Mouse (Mus musculus) midbrain, embryonic 15.5 days (tissue): ENCODE data around the gene Rrp9. TPM values are rescaled to one million over a fixed set of nuclear protein-coding genes. Genes with fewer than 3 reads are reported as not detected.

Source experiments
- ATAC-seq: fragments of 200-750 bp; cut with Nextera tagmentation; replicated peaks from 2 replicates; pipeline ENCODE4 v1.8.0; 2017; ENCODE audit warnings: moderate TSS enrichment
- H3K27ac ChIP-seq: fragments of 300-500 bp; sonication (generic); 2 replicates; pipeline ENCODE4 v1.5.1; 2015; ENCODE audit warnings: mild to moderate bottlenecking, inconsistent platforms
- H3K27me3 ChIP-seq: fragments of 300-500 bp; sonication (generic); replicated peaks from 2 replicates; pipeline ENCODE4 v1.6.1; 2015; ENCODE audit warnings: inconsistent platforms
- H3K36me3 ChIP-seq: fragments of 300-500 bp; sonication (generic); replicated peaks from 2 replicates; pipeline ENCODE4 v1.6.1; 2015; ENCODE audit warnings: inconsistent platforms
- H3K4me1 ChIP-seq: fragments of 300-500 bp; sonication (generic); 2 replicates; pipeline ENCODE4 v1.6.1; 2015; ENCODE audit warnings: inconsistent platforms
- H3K4me2 ChIP-seq: fragments of 300-500 bp; sonication (generic); 2 replicates; pipeline ENCODE4 v1.6.1; 2015; ENCODE audit warnings: inconsistent platforms, mild to moderate bottlenecking, moderate library complexity
- H3K4me3 ChIP-seq: fragments of 300-500 bp; sonication (generic); 2 replicates; pipeline ENCODE4 v1.5.1; 2015; ENCODE audit warnings: mild to moderate bottlenecking, inconsistent platforms
- H3K9ac ChIP-seq: fragments of 300-500 bp; sonication (generic); 2 replicates; pipeline ENCODE4 v1.6.1; 2015; ENCODE audit warnings: mild to moderate bottlenecking, inconsistent platforms
- H3K9me3 ChIP-seq: fragments of 300-500 bp; sonication (generic); 2 replicates; pipeline ENCODE4 v1.6.1; 2016; ENCODE audit warnings: inconsistent platforms
- WGBS: fragments of 180-500 bp; shearing (Covaris S2); methylation state at CpG from one replicate; pipeline ENCODE4 v1.1.7; 2015; ENCODE audit warnings: mixed read lengths; 5-methylcytosine and 5-hydroxymethylcytosine counted together
- polyA plus RNA-seq: library from polyadenylated mRNA; unstranded; fragments of >200 nt; fragmentation: Nextera tagmentation; extraction: Ambion mirVana; gene quantifications from 2 replicates; pipeline ENCODE4 v1.2.1, GENCODE M21; 2015

Rrp9 gene
- polyA plus RNA-seq, 1 experiment from 2014 or later, result 51.2 TPM

DNA sequence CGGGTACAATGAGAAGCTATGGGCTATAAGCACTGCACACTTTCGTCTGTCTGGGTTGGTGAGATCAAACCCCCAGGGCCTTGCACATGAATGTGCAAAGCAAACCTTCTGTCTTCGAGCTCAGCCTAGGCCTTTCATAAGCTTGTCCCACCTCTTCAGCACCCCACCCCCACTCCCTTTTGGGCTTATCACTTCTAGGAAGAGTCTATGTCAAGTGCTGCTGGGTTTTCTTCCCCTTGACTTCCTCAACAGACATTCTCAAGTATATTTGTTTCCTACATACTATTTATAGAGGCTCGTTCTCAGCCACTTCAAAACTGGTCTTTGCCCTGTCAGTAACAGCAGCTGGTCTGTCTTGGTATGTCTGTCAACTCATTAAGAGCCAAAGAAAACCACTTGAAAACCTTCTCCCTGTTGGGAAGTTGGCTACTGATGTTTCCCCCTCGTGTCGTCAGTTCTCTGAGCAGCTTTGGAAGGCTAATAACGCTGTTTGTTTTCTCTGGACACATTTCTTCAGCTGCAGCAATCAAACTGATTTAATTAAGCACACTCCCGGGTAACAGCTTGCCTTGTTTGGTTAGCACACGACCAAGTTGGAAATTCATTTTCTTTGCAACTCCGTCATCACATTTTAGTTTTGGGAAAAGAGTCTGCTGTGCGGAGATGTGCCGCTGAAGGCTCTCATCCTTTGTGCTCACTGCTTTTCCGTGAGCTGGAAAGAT, 37.1 kb downstream of the Rrp9 start:
- ATAC-seq, result no peak
- Histone ChIP-seq H3K4me1 (no peaks in the 10 kb centered on the region), H3K9me3 (no peaks in the 10 kb centered on the region), H3K27ac (no peak overlapping the region), H3K4me2 (no peak overlapping the region), H3K36me3 (no peaks in the 10 kb centered on the region), H3K27me3 (no peaks in the 10 kb centered on the region), H3K4me3 (no peak overlapping the region), H3K9ac (no peak overlapping the region)
- 68% methylated on average over 13 of the region's 13 CpGs for WGBS

DNA sequence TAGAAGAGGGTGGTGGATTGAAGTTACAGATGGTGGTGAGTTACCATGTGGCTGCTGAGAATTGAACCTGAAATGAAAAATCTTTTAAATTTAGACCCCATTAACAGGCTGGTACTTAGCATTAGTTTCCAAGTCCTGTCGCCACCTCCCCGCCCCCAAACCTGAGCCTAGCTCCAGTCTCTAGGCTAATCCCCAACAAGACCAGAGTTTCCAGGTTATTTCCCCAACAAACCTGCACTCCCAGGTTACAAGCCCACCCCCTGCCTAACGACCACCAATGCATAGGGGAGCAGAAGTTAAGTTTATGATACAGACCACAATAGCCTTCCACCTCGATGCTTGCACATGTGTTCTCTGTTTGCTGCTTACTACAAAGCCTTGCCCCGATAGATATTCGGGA, 37.8 kb downstream of the Rrp9 start:
- no peaks in the 10 kb centered on the region for H3K9me3 ChIP-seq
- no peaks in the 10 kb centered on the region for H3K36me3 ChIP-seq
- no peak for ATAC-seq
- H3K4me3 ChIP-seq, result no peak overlapping the region
- H3K27me3 ChIP-seq, result no peaks in the 10 kb centered on the region
- 84% methylated on average over 6 of the region's 6 CpGs for WGBS
- H3K27ac ChIP-seq, result no peak overlapping the region
- H3K4me1 ChIP-seq, result no peaks in the 10 kb centered on the region
- H3K9ac ChIP-seq, result no peak overlapping the region
- no peak overlapping the region for H3K4me2 ChIP-seq

GRCm38 (mm10) chr9:106514273-106514672, 38.5 kb downstream of the Rrp9 start, which contains the start of gene Iqcf5:
Gene Iqcf5 (plus strand): TSS chr9:106514573.
- 91% methylated on average over 4 of the region's 4 CpGs for WGBS
- Histone ChIP-seq H3K4me1 (no peaks in the 10 kb centered on the region), H3K27ac (no peak within 1 kb of the TSS), H3K36me3 (no peaks in the 10 kb centered on the region), H3K27me3 (no peaks in the 10 kb centered on the region), H3K9ac (no peak within 1 kb of the TSS), H3K4me2 (no peak within 1 kb of the TSS), H3K4me3 (no peak within 1 kb of the TSS), H3K9me3 (no peaks in the 10 kb centered on the region)
- no peak for ATAC-seq

- Histone ChIP-seq H3K27me3 (no peaks in the 10 kb centered on the region), H3K27ac (no peak overlapping the region), H3K9me3 (no peaks in the 10 kb centered on the region), H3K4me1 (no peaks in the 10 kb centered on the region), H3K36me3 (no peaks in the 10 kb centered on the region), H3K4me2 (no peak overlapping the region), H3K9ac (no peak overlapping the region), H3K4me3 (no peak overlapping the region)
- no peak for ATAC-seq
- 82% methylated on average over 2 of the region's 2 CpGs for WGBS
Observed at GRCm38 (mm10) chr9:106519433-106519832, 43.7 kb downstream of the Rrp9 start.

- WGBS, result 84% methylated on average over 8 of the region's 8 CpGs
- ATAC-seq, result no peak
- Histone ChIP-seq H3K4me3 (no peak overlapping the region), H3K9ac (no peak overlapping the region), H3K4me1 (no peaks in the 10 kb centered on the region), H3K4me2 (no peak overlapping the region), H3K27ac (no peak overlapping the region), H3K9me3 (no peaks in the 10 kb centered on the region), H3K36me3 (no peaks in the 10 kb centered on the region), H3K27me3 (no peaks in the 10 kb centered on the region)
Observed at GRCm38 (mm10) chr9:106519909-106520308, 44.1 kb downstream of the Rrp9 start.

GRCm38 (mm10) chr9:106531833-106532232, 56.1 kb downstream of the Rrp9 start:
- H3K4me2 ChIP-seq, result no peak overlapping the region
- no peak for ATAC-seq
- H3K9ac ChIP-seq, result no peak overlapping the region
- WGBS, result 35% methylated on average over 3 of the region's 3 CpGs
- H3K27ac ChIP-seq, result no peak overlapping the region
- no peak overlapping the region for H3K4me3 ChIP-seq
- no peaks in the 10 kb centered on the region for H3K27me3 ChIP-seq
- no peaks in the 10 kb centered on the region for H3K9me3 ChIP-seq
- H3K4me1 ChIP-seq, result no peaks in the 10 kb centered on the region
- no peaks in the 10 kb centered on the region for H3K36me3 ChIP-seq

DNA sequence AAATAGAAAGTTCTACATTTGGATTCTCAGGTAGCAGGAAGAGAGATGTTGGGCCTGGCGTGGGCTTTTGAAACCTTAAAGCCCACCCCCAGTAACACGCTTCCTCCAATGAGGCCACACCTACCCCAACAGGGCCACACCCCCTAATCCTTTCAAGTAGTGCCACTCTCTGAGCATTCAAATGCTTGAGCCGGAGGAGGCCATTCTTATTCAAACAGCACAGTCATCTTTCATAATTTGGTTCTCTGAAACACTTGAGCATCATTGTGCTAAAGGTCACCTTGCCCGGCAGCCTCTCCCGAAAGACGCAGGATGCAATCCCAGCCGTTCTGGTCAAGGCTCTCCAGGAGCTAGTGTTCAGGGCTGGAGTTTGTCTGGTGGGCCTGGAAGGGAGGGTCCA, 58.5 kb downstream of the Rrp9 start:
- no peak overlapping the region for H3K4me2 ChIP-seq
- no peaks in the 10 kb centered on the region for H3K9me3 ChIP-seq
- H3K4me1 ChIP-seq, result no peaks in the 10 kb centered on the region
- no peak overlapping the region for H3K27ac ChIP-seq
- no peak for ATAC-seq
- no peak overlapping the region for H3K9ac ChIP-seq
- WGBS, result 88% methylated on average over 7 of the region's 7 CpGs
- no peaks in the 10 kb centered on the region for H3K27me3 ChIP-seq
- no peaks in the 10 kb centered on the region for H3K36me3 ChIP-seq
- no peak overlapping the region for H3K4me3 ChIP-seq

DNA sequence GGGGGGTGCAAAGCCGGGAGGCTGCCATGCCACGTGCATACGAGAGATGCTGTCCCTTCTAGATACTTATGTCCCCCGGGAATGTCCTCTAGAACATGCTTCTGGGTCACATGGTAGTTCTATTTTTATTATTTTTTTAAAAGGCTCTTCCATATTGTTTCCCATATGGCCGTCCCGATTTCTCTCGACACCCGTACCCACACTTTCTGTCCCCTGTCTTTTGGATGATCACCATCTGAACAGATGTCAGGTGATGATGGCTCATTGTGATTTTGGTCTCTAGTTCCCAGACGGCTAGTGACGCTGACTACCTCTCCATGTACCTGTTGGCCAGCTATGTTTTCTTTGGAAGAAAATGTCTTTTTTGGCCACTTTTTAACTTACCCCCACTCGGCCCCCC, 59.2 kb downstream of the Rrp9 start:
- no peaks in the 10 kb centered on the region for H3K27me3 ChIP-seq
- 93% methylated on average over 11 of the region's 11 CpGs for WGBS
- no peak for ATAC-seq
- H3K4me2 ChIP-seq, result no peak overlapping the region
- no peak overlapping the region for H3K9ac ChIP-seq
- no peaks in the 10 kb centered on the region for H3K9me3 ChIP-seq
- H3K27ac ChIP-seq, result no peak overlapping the region
- H3K4me1 ChIP-seq, result no peaks in the 10 kb centered on the region
- no peak overlapping the region for H3K4me3 ChIP-seq
- no peaks in the 10 kb centered on the region for H3K36me3 ChIP-seq

Other genes starting within 250 kb of the Rrp9 start
- gene Alas1, start 227.3 kb upstream of the Rrp9 start, polyA plus RNA-seq, result 91.1 and 99.0 TPM in 2 replicates
- gene Poc1a, start 194.9 kb upstream of the Rrp9 start, polyA plus RNA-seq, result 9.1 and 9.9 TPM in 2 replicates
- 15.7 and 16.1 TPM in 2 replicates for gene Dusp7, start 107.3 kb upstream of the Rrp9 start, polyA plus RNA-seq
- gene Rpl29, start 46.5 kb upstream of the Rrp9 start, polyA plus RNA-seq, result 553 and 554 TPM in 2 replicates
- gene Acy1, start 37.6 kb upstream of the Rrp9 start, polyA plus RNA-seq, result 20.7 TPM in 2 replicates
- 8.9 and 11.0 TPM in 2 replicates for gene Abhd14b, start 28.5 kb upstream of the Rrp9 start, polyA plus RNA-seq
- 71.2 and 71.3 TPM in 2 replicates for gene Abhd14a, start 28.3 kb upstream of the Rrp9 start, polyA plus RNA-seq
- 295 and 310 TPM in 2 replicates for gene Pcbp4, start 22.7 kb upstream of the Rrp9 start, polyA plus RNA-seq
- gene Gpr62, start 10.0 kb upstream of the Rrp9 start, polyA plus RNA-seq, result 1.2 and 1.4 TPM in 2 replicates
- 1.4 and 1.5 TPM in 2 replicates for gene Parp3, start 986 bp downstream of the Rrp9 start, polyA plus RNA-seq
- gene Iqcf1, start 24.0 kb downstream of the Rrp9 start, polyA plus RNA-seq, result not detected in 2 replicates
- gene Iqcf5, start 38.6 kb downstream of the Rrp9 start, polyA plus RNA-seq, result not detected in 2 replicates
- not detected in 2 replicates for gene Iqcf3, start 85.7 kb downstream of the Rrp9 start, polyA plus RNA-seq
- gene Iqcf4, start 95.0 kb downstream of the Rrp9 start, polyA plus RNA-seq, result not detected in 2 replicates
- gene Iqcf6, start 150.6 kb downstream of the Rrp9 start, polyA plus RNA-seq, result not detected in 2 replicates
- gene Grm2, start 180.1 kb downstream of the Rrp9 start, polyA plus RNA-seq, result 17.8 and 19.3 TPM in 2 replicates
- gene Tex264, start 210.0 kb downstream of the Rrp9 start, polyA plus RNA-seq, result 63.2 and 67.7 TPM in 2 replicates